Mouse (Mus musculus) forebrain, postnatal 0 days (tissue): ENCODE data around the gene Gm42878. TPM values are rescaled to one million over a fixed set of nuclear protein-coding genes. Genes with fewer than 3 reads are reported as not detected.

ENCODE experiments used
- ATAC-seq: fragments of 200-750 bp; cut with Nextera tagmentation; 2 replicates; pipeline ENCODE4 v1.8.0; 2017; ENCODE audit warnings: mild to moderate bottlenecking, moderate library complexity
- DNase-seq: peaks from one replicate; pipeline ENCODE4 v3.0.0-alpha.2; 2015
- H3K27ac ChIP-seq: fragments of 300-500 bp; sonication (generic); 2 replicates; pipeline ENCODE4 v1.5.1; 2014; ENCODE audit warnings: low read depth, mild to moderate bottlenecking, antibody characterized with exemption, low read length, moderate library complexity, mixed read lengths
- H3K27me3 ChIP-seq: fragments of 300-500 bp; sonication (generic); 2 replicates; pipeline ENCODE4 v1.6.1; 2014; ENCODE audit warnings: mild to moderate bottlenecking, low read length, mixed read lengths; ENCODE audit not compliant: insufficient read depth
- H3K36me3 ChIP-seq: fragments of 300-500 bp; sonication (generic); 2 replicates; pipeline ENCODE4 v1.6.1; 2014; ENCODE audit warnings: mild to moderate bottlenecking, moderate library complexity; ENCODE audit not compliant: insufficient read depth
- H3K4me1 ChIP-seq: fragments of 300-500 bp; sonication (generic); 2 replicates; pipeline ENCODE4 v1.6.1; 2014; ENCODE audit warnings: antibody characterized with exemption; ENCODE audit not compliant: insufficient read depth
- H3K4me2 ChIP-seq: fragments of 300-500 bp; sonication (generic); 2 replicates; pipeline ENCODE4 v1.6.1; 2014; ENCODE audit warnings: low read depth, mild to moderate bottlenecking, moderate library complexity
- H3K4me3 ChIP-seq: fragments of 300-500 bp; sonication (generic); 2 replicates; pipeline ENCODE4 v1.5.1; 2014; ENCODE audit warnings: low read depth, low read length, mixed read lengths
- H3K9ac ChIP-seq: fragments of 300-500 bp; sonication (generic); 2 replicates; pipeline ENCODE4 v1.6.1; 2014; ENCODE audit warnings: mild to moderate bottlenecking
- H3K9me3 ChIP-seq: fragments of 300-500 bp; sonication (generic); 2 replicates; pipeline ENCODE4 v1.6.1; 2016; ENCODE audit warnings: low read length
- CTCF ChIP-seq: sonication (generic); IDR thresholded peaks from 2 replicates; pipeline ENCODE4 v1.5.1; 2016; ENCODE audit warnings: antibody characterized with exemption, control low read depth, low read depth
- WGBS: fragments of 180-500 bp; shearing (Covaris S2); extraction: QIAGEN DNeasy Blood & Tissue Kit; methylation state at CpG from one replicate; pipeline ENCODE4 v1.1.7; 2014; 5-methylcytosine and 5-hydroxymethylcytosine counted together
- polyA plus RNA-seq: library from polyadenylated mRNA; unstranded; fragments of >200 nt; fragmentation: Nextera tagmentation; extraction: Ambion mirVana; gene quantifications from 2 replicates; pipeline ENCODE4 v1.2.1, GENCODE M21; 2015
- total RNA-seq: library from RNA; depleted of rRNA; stranded (reverse); fragments of >200 nt; gene quantifications from 2 replicates; pipeline ENCODE4 v1.2.3, GENCODE M21; 2014; rRNA removed

Gene Gm42878
- total and polyA plus RNA-seq, 2 experiments from 2014 or later: 0.24 TPM; not detected in 1

DNA sequence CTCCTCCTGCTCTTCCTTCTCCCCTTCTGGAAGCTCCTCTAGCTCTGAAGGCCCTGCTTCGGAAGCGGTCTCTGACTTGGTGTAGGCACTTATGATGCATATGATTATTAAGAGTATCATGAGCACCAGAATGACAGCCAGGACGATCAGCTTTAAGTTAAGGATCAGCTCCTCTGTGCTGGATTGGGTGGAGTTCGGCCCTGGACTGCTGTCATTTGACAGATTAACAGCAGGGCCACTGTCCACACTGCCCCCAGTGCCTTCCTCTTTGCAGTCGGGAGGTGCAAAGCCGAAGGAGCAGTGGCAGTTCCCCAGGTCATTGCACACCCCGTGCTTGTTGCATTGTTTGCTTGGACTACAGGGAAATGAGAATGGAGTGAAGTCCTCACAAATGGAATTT, 44.6 kb downstream of the Gm42878 start:
- Histone ChIP-seq H3K27ac (no peak overlapping the region), H3K4me2 (no peak overlapping the region), H3K4me3 (no peak overlapping the region), H3K36me3 (no peaks in the 10 kb centered on the region), H3K27me3 (no peaks in the 10 kb centered on the region), H3K9me3 (no peaks in the 10 kb centered on the region), H3K9ac (no peak overlapping the region), H3K4me1 (no peaks in the 10 kb centered on the region)
- TF ChIP-seq CTCF: no peak
- 76% methylated on average over 7 of the region's 7 CpGs for WGBS
- ATAC-seq: no peak
- no peak for DNase-seq

DNA sequence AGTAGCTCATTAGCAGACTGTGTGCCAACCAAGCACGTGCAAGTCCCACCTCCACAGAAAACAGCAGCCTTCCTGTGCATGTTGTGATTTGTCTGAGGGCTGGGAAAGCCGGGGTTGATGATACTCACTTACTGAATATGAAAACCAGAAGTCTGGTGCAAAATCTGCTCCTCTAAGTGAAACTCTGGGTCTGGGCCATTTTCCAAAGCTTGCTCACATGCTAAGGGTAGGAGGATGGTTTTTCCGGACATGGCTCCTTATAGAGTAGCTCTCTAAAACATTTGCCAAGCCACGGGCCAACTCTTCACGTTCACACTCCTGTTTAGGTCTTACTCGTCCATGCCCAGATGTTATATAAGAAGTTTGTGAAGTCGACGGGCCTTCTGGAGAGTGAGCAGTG, 52.0 kb downstream of the Gm42878 start:
- Histone ChIP-seq H3K4me1 (no peaks in the 10 kb centered on the region), H3K4me2 (no peak overlapping the region), H3K27ac (no peak overlapping the region), H3K36me3 (no peaks in the 10 kb centered on the region), H3K27me3 (no peaks in the 10 kb centered on the region), H3K9me3 (no peaks in the 10 kb centered on the region), H3K9ac (no peak overlapping the region), H3K4me3 (no peak overlapping the region)
- DNase-seq (no peak), ATAC-seq (no peak)
- no peak for TF ChIP-seq CTCF
- 74% methylated on average over 8 of the region's 8 CpGs for WGBS

DNA sequence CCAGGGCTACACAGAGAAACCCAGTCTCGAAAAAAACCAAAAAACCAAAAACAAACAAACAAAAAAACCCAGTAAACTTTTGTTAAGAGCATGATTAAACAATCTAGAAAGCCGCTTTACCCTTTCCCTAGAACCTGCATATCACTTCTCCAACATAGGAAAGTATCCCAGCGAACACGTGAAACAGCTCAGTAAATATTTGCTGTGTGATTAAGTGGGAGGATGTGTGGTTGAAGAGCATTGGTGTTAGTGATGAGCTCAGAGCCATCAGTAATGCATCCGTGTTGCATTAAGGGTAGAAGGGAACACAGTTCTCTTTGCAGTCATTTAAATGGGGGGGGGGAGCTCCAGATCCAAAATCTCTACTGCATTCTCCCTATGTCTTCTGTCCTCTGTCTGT, 60.5 kb downstream of the Gm42878 start:
- ATAC-seq (no peak), DNase-seq (no peak)
- Histone ChIP-seq H3K4me2 (no peak overlapping the region), H3K36me3 (no peaks in the 10 kb centered on the region), H3K9me3 (no peaks in the 10 kb centered on the region), H3K27ac (no peak overlapping the region), H3K4me3 (no peak overlapping the region), H3K9ac (no peak overlapping the region), H3K27me3 (no peaks in the 10 kb centered on the region), H3K4me1 (no peaks in the 10 kb centered on the region)
- TF ChIP-seq CTCF: no peak
- whole genome bisulfite sequencing: 86% methylated on average over 5 of the region's 5 CpGs

DNA sequence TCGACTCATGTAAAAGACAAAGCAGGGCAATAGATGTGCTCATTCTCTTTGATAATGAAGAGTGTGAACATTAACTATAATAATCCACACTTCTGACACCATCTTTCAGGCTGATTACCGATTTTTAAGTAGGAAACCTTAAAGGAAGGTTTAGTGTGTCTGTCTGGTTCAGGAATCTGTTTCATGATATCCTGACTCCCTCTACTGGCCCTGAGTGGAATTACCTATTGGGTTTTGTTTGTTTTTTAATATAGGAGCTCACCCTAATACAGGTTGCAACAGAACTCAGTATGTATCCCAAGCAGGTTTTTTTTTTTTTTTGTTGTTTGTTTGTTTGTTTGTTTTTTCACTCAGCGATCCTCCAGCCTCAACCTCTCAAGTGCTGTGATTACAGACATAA, 67.6 kb downstream of the Gm42878 start:
- Histone ChIP-seq H3K4me2 (no peak overlapping the region), H3K9ac (no peak overlapping the region), H3K9me3 (no peaks in the 10 kb centered on the region), H3K36me3 (no peaks in the 10 kb centered on the region), H3K27ac (no peak overlapping the region), H3K4me1 (no peaks in the 10 kb centered on the region), H3K4me3 (no peak overlapping the region), H3K27me3 (no peaks in the 10 kb centered on the region)
- WGBS: 27% methylated on average over 3 of the region's 3 CpGs
- ATAC-seq: peak; percentile 25; the same call in 1 of the 2 replicates
- peak; percentile 85 for DNase-seq
- peak; percentile 83 for TF ChIP-seq CTCF

DNA sequence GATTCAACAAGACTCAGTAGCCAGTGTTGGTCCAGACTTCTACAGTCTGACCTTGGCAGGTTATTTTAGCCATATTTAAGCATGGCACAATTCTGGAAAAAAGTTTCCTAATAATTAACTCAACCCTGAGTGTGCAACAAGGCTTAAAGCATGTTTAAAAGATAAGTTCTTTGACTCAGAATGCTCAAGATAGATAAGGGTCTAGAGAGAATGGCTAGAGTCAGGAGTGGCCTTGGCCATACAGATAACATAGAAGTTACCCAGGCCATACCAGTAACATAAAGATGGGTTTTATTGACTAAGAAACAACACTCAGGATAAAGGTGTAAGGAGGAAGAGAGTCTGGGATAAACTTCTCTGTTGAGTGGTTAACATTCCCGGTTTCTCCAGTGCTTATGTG, 69.2 kb downstream of the Gm42878 start:
- no peak for DNase-seq
- WGBS: 96% methylated on average over 1 of the region's 1 CpGs
- no peak for TF ChIP-seq CTCF
- no peaks in the 10 kb centered on the region for H3K27me3 ChIP-seq
- H3K4me3 ChIP-seq: no peak overlapping the region
- ATAC-seq: no peak
- H3K27ac ChIP-seq: no peak overlapping the region
- H3K4me1 ChIP-seq: no peaks in the 10 kb centered on the region
- no peaks in the 10 kb centered on the region for H3K36me3 ChIP-seq
- no peak overlapping the region for H3K9ac ChIP-seq
- no peaks in the 10 kb centered on the region for H3K9me3 ChIP-seq
- no peak overlapping the region for H3K4me2 ChIP-seq

DNA sequence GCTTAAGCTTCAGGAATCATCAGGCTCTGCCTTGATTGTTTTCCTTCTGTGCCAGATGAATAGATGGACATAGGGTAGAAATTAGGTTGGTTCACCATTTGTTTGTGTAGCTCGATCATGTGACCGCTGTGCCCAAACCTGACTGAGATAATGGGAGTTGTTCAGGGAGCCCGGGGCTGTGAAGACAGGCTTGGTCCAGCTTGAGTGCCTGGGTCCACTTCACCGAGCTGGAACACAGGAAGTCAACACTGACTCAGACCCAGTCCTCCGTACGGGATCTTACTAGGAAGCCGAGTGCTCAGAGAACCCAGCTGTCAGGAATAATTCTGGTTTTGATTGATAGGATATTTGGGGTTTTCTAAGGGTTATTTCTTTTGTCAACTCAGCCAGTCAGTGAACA, 70.7 kb downstream of the Gm42878 start:
- no peak overlapping the region for H3K4me2 ChIP-seq
- H3K27me3 ChIP-seq: no peaks in the 10 kb centered on the region
- no peak overlapping the region for H3K27ac ChIP-seq
- no peak overlapping the region for H3K9ac ChIP-seq
- H3K4me1 ChIP-seq: no peaks in the 10 kb centered on the region
- no peak overlapping the region for H3K4me3 ChIP-seq
- no peak for TF ChIP-seq CTCF
- no peak for ATAC-seq
- DNase-seq: no peak
- H3K36me3 ChIP-seq: no peaks in the 10 kb centered on the region
- 66% methylated on average over 7 of the region's 7 CpGs for WGBS
- H3K9me3 ChIP-seq: no peaks in the 10 kb centered on the region

DNA sequence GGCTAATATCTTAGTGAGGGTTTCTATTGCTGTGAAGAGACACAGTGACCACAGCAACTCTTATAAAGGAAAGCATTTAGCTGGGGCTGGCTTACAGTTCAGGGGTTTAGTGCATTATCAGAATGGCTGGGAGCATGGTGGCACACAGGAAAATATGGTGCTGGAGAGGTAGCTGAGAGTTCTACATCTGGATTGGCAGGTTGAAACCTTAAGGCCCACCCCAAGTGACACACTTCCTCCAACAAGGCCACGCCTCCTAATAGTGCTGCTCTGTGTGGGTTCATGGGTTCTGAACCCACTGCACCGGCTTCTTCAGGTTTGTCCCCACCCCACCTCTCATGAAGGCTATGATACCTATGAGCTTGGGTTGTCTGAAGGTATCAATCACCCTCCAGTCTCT, 72.9 kb downstream of the Gm42878 start:
- ATAC-seq (no peak), DNase-seq (no peak)
- Histone ChIP-seq H3K9ac (no peak overlapping the region), H3K4me2 (no peak overlapping the region), H3K36me3 (no peaks in the 10 kb centered on the region), H3K27ac (no peak overlapping the region), H3K27me3 (no peaks in the 10 kb centered on the region), H3K9me3 (no peaks in the 10 kb centered on the region), H3K4me3 (no peak overlapping the region), H3K4me1 (no peaks in the 10 kb centered on the region)
- 84% methylated on average over 2 of the region's 2 CpGs for WGBS
- TF ChIP-seq CTCF: no peak

DNA sequence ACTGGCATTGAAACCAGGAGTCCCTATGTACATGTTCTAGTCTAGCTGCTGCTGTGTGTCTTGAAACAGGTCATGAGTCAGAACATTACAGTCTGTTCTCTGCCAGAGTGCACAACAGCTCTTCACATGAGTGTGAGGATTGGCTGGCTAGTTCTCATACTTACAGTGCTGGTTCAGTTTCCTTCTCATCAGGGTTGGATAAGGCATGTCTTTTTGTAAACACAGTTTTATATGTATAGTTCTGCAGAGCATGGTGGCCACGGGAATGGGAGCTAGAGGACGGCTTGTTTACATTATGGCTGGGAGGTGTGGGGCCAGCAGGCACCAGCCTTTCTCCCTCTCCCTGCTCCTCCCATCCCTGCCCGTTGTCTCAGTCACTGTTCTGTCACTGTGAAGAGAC, 75.7 kb downstream of the Gm42878 start:
- H3K4me3 ChIP-seq: no peak overlapping the region
- DNase-seq (no peak), ATAC-seq (no peak)
- H3K27ac ChIP-seq: no peak overlapping the region
- H3K9me3 ChIP-seq: no peaks in the 10 kb centered on the region
- no peak for TF ChIP-seq CTCF
- 55% methylated on average over 3 of the region's 3 CpGs for WGBS
- H3K4me1 ChIP-seq: no peaks in the 10 kb centered on the region
- no peaks in the 10 kb centered on the region for H3K36me3 ChIP-seq
- H3K9ac ChIP-seq: no peak overlapping the region
- H3K27me3 ChIP-seq: no peaks in the 10 kb centered on the region
- H3K4me2 ChIP-seq: no peak overlapping the region

Other genes starting within 250 kb of the Gm42878 start
- 131 and 141 TPM in 2 replicates for gene Trafd1, start 159.8 kb downstream of the Gm42878 start, total RNA-seq
- gene Trafd1, start 159.8 kb downstream of the Gm42878 start, polyA plus RNA-seq: 123 and 124 TPM in 2 replicates
- 39.4 and 45.9 TPM in 2 replicates for gene Naa25, start 147.5 kb downstream of the Gm42878 start, total RNA-seq
- 33.7 and 44.1 TPM in 2 replicates for gene Naa25, start 147.5 kb downstream of the Gm42878 start, polyA plus RNA-seq
- gene Tmem116, start 93.6 kb downstream of the Gm42878 start, total RNA-seq: 0.24 and 0.54 TPM in 2 replicates
- gene Tmem116, start 93.6 kb downstream of the Gm42878 start, polyA plus RNA-seq: 2.2 and 2.7 TPM in 2 replicates
- gene Erp29, start 93.0 kb downstream of the Gm42878 start, total RNA-seq: 123 and 141 TPM in 2 replicates
- 185 and 187 TPM in 2 replicates for gene Erp29, start 93.0 kb downstream of the Gm42878 start, polyA plus RNA-seq
- gene Adam1b, start 42.0 kb downstream of the Gm42878 start, total RNA-seq: not detected in 2 replicates
- gene Adam1b, start 42.0 kb downstream of the Gm42878 start, polyA plus RNA-seq: not detected in 2 replicates
- gene Adam1a, start within 50 bp of the Gm42878 start, total RNA-seq: 16.2 and 20.1 TPM in 2 replicates
- 0.55 and 1.3 TPM in 2 replicates for gene Adam1a, start within 50 bp of the Gm42878 start, polyA plus RNA-seq
- 83.1 and 99.3 TPM in 2 replicates for gene Mapkapk5, start 423 bp upstream of the Gm42878 start, total RNA-seq
- 47.5 and 50.1 TPM in 2 replicates for gene Mapkapk5, start 423 bp upstream of the Gm42878 start, polyA plus RNA-seq
- gene Aldh2, start 48.3 kb upstream of the Gm42878 start, total RNA-seq: 68.1 and 77.2 TPM in 2 replicates
- 89.0 and 115 TPM in 2 replicates for gene Aldh2, start 48.3 kb upstream of the Gm42878 start, polyA plus RNA-seq
- 1.4 and 2.1 TPM in 2 replicates for gene Acad12, start 73.5 kb upstream of the Gm42878 start, total RNA-seq
- gene Acad12, start 73.5 kb upstream of the Gm42878 start, polyA plus RNA-seq: 0.96 and 1.2 TPM in 2 replicates
- 2.7 and 3.0 TPM in 2 replicates for gene Acad10, start 115.0 kb upstream of the Gm42878 start, total RNA-seq
- 0.59 and 1.1 TPM in 2 replicates for gene Acad10, start 115.0 kb upstream of the Gm42878 start, polyA plus RNA-seq
- gene Brap, start 115.1 kb upstream of the Gm42878 start, total RNA-seq: 51.5 and 56.0 TPM in 2 replicates
- gene Brap, start 115.1 kb upstream of the Gm42878 start, polyA plus RNA-seq: 42.7 and 46.6 TPM in 2 replicates
- 80.3 and 80.6 TPM in 2 replicates for gene Atxn2, start 165.9 kb upstream of the Gm42878 start, total RNA-seq
- gene Atxn2, start 165.9 kb upstream of the Gm42878 start, polyA plus RNA-seq: 71.3 and 92.3 TPM in 2 replicates